Mouse (Mus musculus): ENCODE measurements around the gene Serpina3f. TPM values are rescaled to one million over a fixed set of nuclear protein-coding genes. Genes with fewer than 3 reads are reported as not detected.

Serpina3f gene
- total RNA-seq, 1 experiment from 2014 or later = 0.15 TPM

DNA sequence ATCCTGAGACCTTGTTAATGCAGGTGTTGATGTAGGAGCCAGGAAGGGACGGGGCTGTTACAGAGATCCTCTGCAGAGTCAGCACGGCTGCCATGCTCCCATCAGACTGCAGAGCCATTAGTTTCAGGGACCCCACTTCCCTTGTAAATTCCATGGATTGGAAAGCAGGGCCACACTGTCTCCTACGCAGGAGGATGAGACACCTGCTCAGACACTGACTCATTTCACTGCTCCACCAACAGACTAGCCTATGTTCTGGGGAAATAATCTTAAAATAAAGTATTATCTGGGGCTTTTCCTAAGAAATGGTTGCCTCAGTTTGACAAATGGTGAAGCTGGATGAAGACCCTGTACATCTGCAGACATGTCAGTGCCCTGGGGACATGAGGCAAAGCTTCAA lies 33.9 kb downstream of the Serpina3f start:
- no peak for DNase-seq

- no peak for DNase-seq
Measured at GRCm38 (mm10) chr12:104261041-104261440, 46.7 kb downstream of the Serpina3f start.

DNA sequence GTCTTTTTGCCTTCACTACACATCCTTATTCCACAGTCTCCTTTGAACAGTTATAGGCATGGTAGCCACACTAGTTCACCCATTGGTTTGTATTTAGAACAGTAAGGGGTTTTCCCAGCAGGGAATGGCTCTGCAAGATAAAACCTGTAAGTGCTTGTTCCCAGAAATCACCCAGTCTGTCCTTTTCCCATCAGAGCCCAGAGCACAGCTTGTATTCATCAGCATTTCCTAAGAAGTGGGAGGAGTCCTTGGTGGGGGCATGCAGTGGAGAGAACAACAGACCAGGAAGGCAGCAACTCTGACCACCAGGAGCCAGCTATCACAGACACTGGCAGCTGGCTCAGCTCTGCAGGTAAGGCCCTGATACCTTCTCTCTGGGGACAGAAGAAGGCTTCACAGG lies 48.5 kb downstream of the Serpina3f start, which contains the start of gene Serpina3i:
TSS of gene Serpina3i (plus strand) at position 260 of the 400 bp plus-strand sequence.
- DNase-seq = no peak

DNA sequence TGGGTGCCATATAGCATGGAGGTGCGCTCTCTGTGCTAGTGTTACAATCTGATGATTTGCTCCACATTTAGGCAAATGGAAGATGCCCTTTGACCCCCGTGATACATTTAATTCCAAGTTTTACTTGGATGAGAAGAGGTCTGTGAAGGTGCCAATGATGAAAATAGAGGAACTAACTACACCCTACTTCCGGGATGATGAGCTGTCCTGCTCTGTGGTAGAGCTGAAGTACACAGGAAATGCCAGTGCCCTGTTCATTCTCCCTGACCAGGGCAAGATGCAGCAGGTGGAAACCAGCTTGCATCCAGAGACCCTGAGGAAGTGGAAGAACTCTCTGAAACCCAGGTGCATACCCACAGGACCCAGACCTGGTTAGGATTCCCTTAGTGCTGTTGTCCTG lies 52.0 kb downstream of the Serpina3f start:
- DNase-seq = no peak

Other genes starting within 250 kb of the Serpina3f start
- gene Serpina11, start 224.6 kb upstream of the Serpina3f start, total RNA-seq (2021) = not detected in 2 replicates
- gene Serpina9, start 200.8 kb upstream of the Serpina3f start, total RNA-seq (2021) = not detected in 2 replicates
- gene Serpina12, start 170.1 kb upstream of the Serpina3f start, total RNA-seq (2021) = 0.12 and 0.24 TPM in 2 replicates
- gene Serpina5, start 113.4 kb upstream of the Serpina3f start, total RNA-seq (2021) = not detected in 2 replicates
- gene Serpina3a, start 101.8 kb upstream of the Serpina3f start, total RNA-seq (2021) = not detected in 2 replicates
- gene Serpina3b, start 86.5 kb upstream of the Serpina3f start, total RNA-seq (2021) = 0.18 TPM in 1 of 2 replicates, not detected in the other
- 8.4 and 13.2 TPM in 2 replicates for gene Serpina3c, start 60.7 kb upstream of the Serpina3f start, total RNA-seq (2021)
- gene Serpina3g, start 21.7 kb downstream of the Serpina3f start, total RNA-seq (2021) = 2.6 TPM in 2 replicates
- gene Serpina3i, start 48.6 kb downstream of the Serpina3f start, total RNA-seq (2021) = not detected in 2 replicates
- not detected in 2 replicates for gene Serpina3j, start 100.0 kb downstream of the Serpina3f start, total RNA-seq (2021)
- 1.2 and 103 TPM in 2 replicates for gene Serpina3k, start 123.9 kb downstream of the Serpina3f start, total RNA-seq (2021)
- gene Serpina3m, start 123.9 kb downstream of the Serpina3f start, total RNA-seq (2021) = 0.64 and 8.5 TPM in 2 replicates
- 3.0 and 8.9 TPM in 2 replicates for gene Serpina3n, start 192.2 kb downstream of the Serpina3f start, total RNA-seq (2021)

Measured in adrenal gland, postnatal 25 days (tissue).